Mouse (Mus musculus) bone marrow, adult 2 months (tissue): ENCODE data around the gene Eef1akmt1. TPM values are rescaled to one million over a fixed set of nuclear protein-coding genes. Genes with fewer than 3 reads are reported as not detected.

Experiments used
- H3K27ac ChIP-seq: fragments of 200-500 bp; 2 replicates; pipeline ENCODE4 v1.5.1; 2012; ENCODE audit warnings: low read depth, mild to moderate bottlenecking, control low read depth, inconsistent platforms, low read length; ENCODE audit not compliant: control insufficient read depth, poor library complexity, insufficient read depth
- H3K4me1 ChIP-seq: fragments of 200-500 bp; 2 replicates; pipeline ENCODE4 v1.6.1; 2011; ENCODE audit warnings: low read length; ENCODE audit not compliant: control insufficient read depth, insufficient read depth
- H3K4me3 ChIP-seq: fragments of 200-500 bp; replicated peaks from 2 replicates; pipeline ENCODE3; 2011; ENCODE audit warnings: mild to moderate bottlenecking, low read depth, low read length, control low read depth; ENCODE audit not compliant: control insufficient read depth
- CTCF ChIP-seq: fragments of 200-500 bp; IDR thresholded peaks from 2 replicates; pipeline ENCODE4 v1.5.1; 2011; ENCODE audit warnings: low read length, control low read depth; ENCODE audit not compliant: control insufficient read depth, insufficient read depth
- POLR2A ChIP-seq: fragments of 200-500 bp; IDR thresholded peaks from 2 replicates; pipeline ENCODE4 v1.6.1; 2011; ENCODE audit warnings: low read depth, mild to moderate bottlenecking, control low read depth, low read length, borderline replicate concordance; ENCODE audit not compliant: control insufficient read depth
- WGBS: fragments of 180-500 bp; shearing (Covaris S2); methylation state at CpG from one replicate; pipeline ENCODE4 v1.1.7; 2018; 5-methylcytosine and 5-hydroxymethylcytosine counted together
- polyA plus RNA-seq: library from polyadenylated mRNA; stranded (reverse); fragments of >200 nt; gene quantifications from 2 replicates; pipeline ENCODE4 v1.2.4, GENCODE M21; 2011; ENCODE audit warnings: low replicate concordance; ENCODE audit not compliant: missing spikeins, insufficient read depth, insufficient read length

The Eef1akmt1 gene
- polyA plus RNA-seq, 1 experiment, result 7.6 TPM

GRCm38 (mm10) chr14:57543420-57544039 lies 27.9 kb downstream of the Eef1akmt1 start:
- Histone ChIP-seq H3K27ac (0 out of 2 replicates have a peak overlapping the region, but pooled peaks have one; percentile 6), H3K4me1 (peaks cover under 1% of the 10 kb centered on the region; the same call in 1 of the 2 replicates), H3K4me3 (no peak overlapping the region)
- TF ChIP-seq CTCF (no peak), POLR2A (no peak)
- 56% methylated on average over 13 of the region's 13 CpGs for WGBS

GRCm38 (mm10) chr14:57542231-57542630 lies 29.2 kb downstream of the Eef1akmt1 start:
- TF ChIP-seq POLR2A (no peak), CTCF (no peak)
- 72% methylated on average over 34 of the region's 34 CpGs for WGBS
- Histone ChIP-seq H3K4me1 (peaks cover 6% of the 10 kb centered on the region), H3K4me3 (no peak overlapping the region), H3K27ac (no peak overlapping the region)

- Histone ChIP-seq H3K4me3 (no peak overlapping the region), H3K4me1 (peaks cover 6% of the 10 kb centered on the region), H3K27ac (no peak overlapping the region)
- TF ChIP-seq POLR2A, result no peak
- WGBS, result 90% methylated on average over 11 of the region's 11 CpGs
These were observed 30.7 kb downstream of the Eef1akmt1 start for GRCm38 (mm10) chr14:57540683-57541082.

GRCm38 (mm10) chr14:57537261-57538015 lies 34.0 kb downstream of the Eef1akmt1 start:
- Histone ChIP-seq H3K4me3 (peak overlapping the region; percentile 46), H3K4me1 (peaks cover 6% of the 10 kb centered on the region), H3K27ac (peak overlapping the region; percentile 39)
- WGBS, result 27% methylated on average over 16 of the region's 16 CpGs
- TF ChIP-seq POLR2A (no peak), CTCF (no peak)

GRCm38 (mm10) chr14:57536820-57537219 lies 34.6 kb downstream of the Eef1akmt1 start:
- 71% methylated on average over 9 of the region's 9 CpGs for WGBS

GRCm38 (mm10) chr14:57535646-57536045 lies 35.8 kb downstream of the Eef1akmt1 start:
- WGBS, result 55% methylated on average over 6 of the region's 6 CpGs
- Histone ChIP-seq H3K4me1 (peaks cover 6% of the 10 kb centered on the region), H3K4me3 (no peak overlapping the region), H3K27ac (no peak overlapping the region)
- TF ChIP-seq CTCF (no peak), POLR2A (no peak)

More at GRCm38 (mm10) chr14:57536820-57537219, 34.6 kb downstream of the Eef1akmt1 start:
- TF ChIP-seq POLR2A, result no peak
- no peak for TF ChIP-seq CTCF
- Histone ChIP-seq H3K4me3 (no peak overlapping the region), H3K4me1 (peaks cover 6% of the 10 kb centered on the region), H3K27ac (no peak overlapping the region)

GRCm38 (mm10) chr14:57534961-57535360 lies 36.5 kb downstream of the Eef1akmt1 start:
- WGBS, result 49% methylated on average over 8 of the region's 8 CpGs
- Histone ChIP-seq H3K4me3 (no peak overlapping the region), H3K27ac (no peak overlapping the region), H3K4me1 (peaks cover 6% of the 10 kb centered on the region)
- no peak for TF ChIP-seq POLR2A
- no peak for TF ChIP-seq CTCF

GRCm38 (mm10) chr14:57534346-57534745 lies 37.1 kb downstream of the Eef1akmt1 start:
- no peak overlapping the region for H3K4me3 ChIP-seq
- H3K27ac ChIP-seq, result no peak overlapping the region
- no peak for TF ChIP-seq CTCF
- TF ChIP-seq POLR2A, result no peak
- peaks cover 6% of the 10 kb centered on the region for H3K4me1 ChIP-seq
- WGBS, result 67% methylated on average over 5 of the region's 5 CpGs
